In the genomic region with DNA sequence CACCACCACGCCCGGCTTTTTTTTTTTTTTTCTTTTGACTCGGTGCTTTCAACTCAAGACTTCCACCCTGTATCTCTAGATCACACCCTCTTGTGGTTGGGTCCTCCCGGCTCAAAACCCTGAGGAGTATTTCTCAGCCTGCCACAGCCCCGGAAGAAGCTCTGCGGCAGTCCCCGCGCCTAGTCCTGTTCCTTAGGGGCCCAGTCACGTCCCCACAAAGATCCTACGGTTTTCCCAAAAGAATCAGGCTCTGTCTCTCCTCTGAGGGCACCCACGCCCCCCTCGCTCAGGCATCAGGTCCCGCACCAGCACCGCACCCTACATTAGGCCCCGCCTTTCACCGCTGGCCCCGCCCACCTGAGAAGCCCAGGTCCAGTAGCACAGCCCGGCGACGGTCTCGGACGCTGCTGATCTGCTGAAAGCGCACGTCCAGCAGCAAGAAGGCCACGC, we compare ENCODE assay signal across 7 mouse cellular contexts. TPM values are rescaled to one million over a fixed set of nuclear protein-coding genes. Genes with fewer than 3 reads are reported as not detected.
A peak's percentile ranks its signal among the peaks of the same experiment; 100 is the strongest.
DNase-seq lines count a peak whose midpoint lies in the region; ATAC-seq and TF ChIP-seq lines count a peak whose summit lies in the region.

No protein-coding gene starts in this region.

- peak overlapping the region; percentile 30 to 48 (median 45) for H3K4me3 ChIP-seq in CH12.LX (replicated peaks in 1 of 3; ENCODE audit: low read depth in 2 of 3, low read length in 2 of 3, poor library complexity in 1 of 3)
- H3K4me3 ChIP-seq in hindbrain, embryonic 16.5 days (ENCODE audit: low read length): peak overlapping the region; percentile 39
- peak overlapping the region; percentile 44 to 52 for H3K4me3 ChIP-seq in liver, embryonic 14.5 days (ENCODE audit: insufficient read depth in 1 of 2, low read depth in 2 of 2, low read length in 2 of 2)

- TF ChIP-seq CTCF in CH12.LX (conservative IDR thresholded peaks at IDR 0.05 in 1 of 2, IDR thresholded peaks at IDR 0.05 in 1 of 2; ENCODE audit: low read depth in 2 of 2, low read length in 2 of 2): no peak
- no peak for TF ChIP-seq CTCF in liver, embryonic 14.5 days (IDR thresholded peaks at IDR 0.05; ENCODE audit: low read depth)

- H3K4me1 ChIP-seq in CH12.LX (ENCODE audit: control insufficient read depth in 1 of 2, insufficient read depth in 2 of 2): peaks cover 9 to 16% of the 10 kb centered on the region in 2 experiments
- H3K4me1 ChIP-seq in hindbrain, embryonic 16.5 days (ENCODE audit: control insufficient read depth, insufficient read depth, low read depth, low read length): peaks cover 29% of the 10 kb centered on the region
- H3K4me1 ChIP-seq in liver, embryonic 14.5 days (replicated peaks; ENCODE audit: control insufficient read depth in 2 of 2, insufficient read depth in 2 of 2, low read length in 1 of 2): peaks cover 3 to 10% of the 10 kb centered on the region in 2 experiments

- peak overlapping the region; percentile 66; the same call in 1 of the 2 replicates for H3K4me2 ChIP-seq in CH12.LX (ENCODE audit: insufficient read depth, low read depth, poor library complexity, severe bottlenecking)
- H3K4me2 ChIP-seq in hindbrain, embryonic 16.5 days (ENCODE audit: low read length): peak overlapping the region; percentile 72
- peak overlapping the region; percentile 61 for H3K4me2 ChIP-seq in liver, embryonic 14.5 days (ENCODE audit: low read depth)

- TF ChIP-seq RAD21 in CH12.LX (IDR thresholded peaks at IDR 0.05; ENCODE audit: low read depth, low read length): no peak

- H3K27me3 ChIP-seq in CH12.LX (replicated peaks): peaks cover 27% of the 10 kb centered on the region
- peaks cover 4% of the 10 kb centered on the region; the same call in 1 of the 2 replicates for H3K27me3 ChIP-seq in hindbrain, embryonic 16.5 days (replicated peaks; ENCODE audit: control insufficient read depth, insufficient read depth, low read length)
- H3K27me3 ChIP-seq in liver, embryonic 14.5 days (ENCODE audit: control insufficient read depth, insufficient read depth, low read length): peaks cover 41% of the 10 kb centered on the region

- in situ Hi-C loops in CH12.LX (cut with MboI; ENCODE audit: low pct_ligation_motif_present, low pct_unique_long_range_greater_than_20kb, low sequenced_read_pairs): no loop called here

- dilution Hi-C loops in CH12.LX (cut with MboI; ENCODE audit: extremely low pct_ligation_motif_present, extremely low pct_unique_long_range_greater_than_20kb, low sequenced_read_pairs): no loop called here

- peak; percentile 72 for ATAC-seq in erythroid progenitor cell, adult 5-6 weeks (replicated peaks; ENCODE audit: low FRiP score, poor library complexity, severe bottlenecking)
- peak; percentile 26 for ATAC-seq in hindbrain, embryonic 16.5 days
- ATAC-seq in liver, embryonic 14.5 days (ENCODE audit: insufficient read depth): peak; percentile 67

- peak overlapping the region; percentile 18; the same call in 1 of the 2 replicates for H3K9ac ChIP-seq in CH12.LX (ENCODE audit: insufficient read depth, low read depth)
- H3K9ac ChIP-seq in hindbrain, embryonic 16.5 days (ENCODE audit: low read depth, low read length): peak overlapping the region; percentile 52
- H3K9ac ChIP-seq in liver, embryonic 14.5 days (replicated peaks): no peak overlapping the region

- H3K27ac ChIP-seq in CH12.LX (ENCODE audit: insufficient read depth, low read depth): no peak overlapping the region
- H3K27ac ChIP-seq in hindbrain, embryonic 16.5 days (ENCODE audit: low read depth, low read length): no peak overlapping the region
- H3K27ac ChIP-seq in liver, embryonic 14.5 days: no peak overlapping the region

- WGBS in hindbrain, embryonic 16.5 days: 2% methylated on average over 25 of the region's 25 CpGs
- WGBS in liver, embryonic 14.5 days (ENCODE audit: insufficient replicate concordance): under 1% methylated on average over 25 of the region's 25 CpGs

- peaks cover under 1 to 4% of the 10 kb centered on the region in 2 experiments for H3K36me3 ChIP-seq in CH12.LX (replicated peaks in 1 of 2; ENCODE audit: control insufficient read depth in 1 of 2, insufficient read depth in 1 of 2, low read length in 1 of 2)
- H3K36me3 ChIP-seq in hindbrain, embryonic 16.5 days (ENCODE audit: control insufficient read depth, insufficient read depth, low read length): peaks cover 14% of the 10 kb centered on the region; the same call in 1 of the 2 replicates
- no peaks in the 10 kb centered on the region for H3K36me3 ChIP-seq in liver, embryonic 14.5 days (replicated peaks; ENCODE audit: control insufficient read depth, insufficient read depth, low read depth)

- TF ChIP-seq POLR2A in CH12.LX (IDR thresholded peaks at IDR 0.05; ENCODE audit: low read depth, low read length): no peak

- no peaks in the 10 kb centered on the region for H3K79me2 ChIP-seq in CH12.LX (replicated peaks; ENCODE audit: control insufficient read depth, extremely low read depth, insufficient read depth, poor library complexity, severe bottlenecking)

- no peak for TF ChIP-seq EP300 in CH12.LX (IDR thresholded peaks at IDR 0.05; ENCODE audit: low read length)
- TF ChIP-seq EP300 in liver, embryonic 14.5 days (IDR thresholded peaks at IDR 0.05; ENCODE audit: low read depth): no peak

- no peaks in the 10 kb centered on the region for H3K9me3 ChIP-seq in CH12.LX (replicated peaks; ENCODE audit: low read length)
- H3K9me3 ChIP-seq in hindbrain, embryonic 16.5 days (ENCODE audit: control insufficient read depth, low read length): no peaks in the 10 kb centered on the region
- H3K9me3 ChIP-seq in liver, embryonic 14.5 days (ENCODE audit: control insufficient read depth, low read length): no peaks in the 10 kb centered on the region

- peak; percentile 48 for DNase-seq in CH12.LX (ENCODE audit: extremely low read depth)
- peak; percentile 61 for DNase-seq in T-cell, adult 2 months (ENCODE audit: low spot score)
- DNase-seq in liver, embryonic 14.5 days (ENCODE audit: low read depth in 3 of 3, low spot score in 3 of 3): peak in 1 of 3 experiments; percentile 37
- peak; percentile 42 for DNase-seq in neural tube, embryonic 10.5 days (ENCODE audit: extremely low spot score, low spot score)
- peak; percentile 70 for DNase-seq in thymus, postnatal 25 days

TF ChIP-seq in CH12.LX, 34 proteins besides CTCF, POLR2A, EP300 and RAD21 (continues in another document):
- TF ChIP-seq ZNF384 (IDR thresholded peaks at IDR 0.05; ENCODE audit: low read depth, low read length) (peak; percentile 81), MAZ (IDR thresholded peaks at IDR 0.05; ENCODE audit: low read depth, low read length) (no peak), NRF1 (IDR thresholded peaks at IDR 0.05; ENCODE audit: low read depth, low read length) (no peak)

RNA-seq across cellular contexts. Expression of gene Syngr3, which starts 2.6 kb away (rescaled TPM):
- total RNA-seq in CH12.LX (2012; rRNA removed) (2.2 and 3.9 TPM in 2 replicates), CH12.LX (2014; rRNA removed) (0.23 and 0.32 TPM in 2 replicates)
- 0.33 and 0.35 TPM in 2 replicates for polyA plus RNA-seq in CH12.LX (2012; ENCODE audit: insufficient read length, low read depth)
- total RNA-seq in erythroid progenitor cell, adult 5-6 weeks (2015; ENCODE audit: low replicate concordance): not detected in 2 replicates
- total RNA-seq in erythroid progenitor cell, adult 5-6 weeks (2017; ENCODE audit: low replicate concordance): not detected in 2 replicates
- polyA plus RNA-seq in hindbrain, embryonic 16.5 days (2015; fragmentation: Nextera tagmentation; extraction: Ambion mirVana): 272 and 319 TPM in 2 replicates
- 0.06 and 0.14 TPM in 2 replicates for polyA plus RNA-seq in liver, embryonic 14.5 days (2012; rRNA removed)
- polyA plus RNA-seq in liver, embryonic 14.5 days (2014; fragmentation: Nextera tagmentation; extraction: Ambion mirVana): 0.08 TPM in 1 of 2 replicates, not detected in the other

RNA-seq across cellular contexts. Expression of gene Gfer, which starts 8.8 kb away (rescaled TPM):
- total RNA-seq in CH12.LX (2012; rRNA removed) (102 and 105 TPM in 2 replicates), CH12.LX (2014; rRNA removed) (67.6 and 69.1 TPM in 2 replicates)
- 94.8 and 100.0 TPM in 2 replicates for polyA plus RNA-seq in CH12.LX (2012; ENCODE audit: insufficient read length, low read depth)
- total RNA-seq in erythroid progenitor cell, adult 5-6 weeks (2015; ENCODE audit: low replicate concordance): 9.6 and 15.9 TPM in 2 replicates
- 14.0 and 15.7 TPM in 2 replicates for total RNA-seq in erythroid progenitor cell, adult 5-6 weeks (2017; ENCODE audit: low replicate concordance)
- polyA plus RNA-seq in hindbrain, embryonic 16.5 days (2015; fragmentation: Nextera tagmentation; extraction: Ambion mirVana): 35.4 and 37.3 TPM in 2 replicates
- 13.9 and 19.5 TPM in 2 replicates for polyA plus RNA-seq in liver, embryonic 14.5 days (2012; rRNA removed)
- polyA plus RNA-seq in liver, embryonic 14.5 days (2014; fragmentation: Nextera tagmentation; extraction: Ambion mirVana): 30.2 and 32.3 TPM in 2 replicates

RNA-seq across cellular contexts. Expression of gene Noxo1, which starts 8.9 kb away (rescaled TPM):
- total RNA-seq in CH12.LX (2012; rRNA removed) (0.80 and 0.89 TPM in 2 replicates), CH12.LX (2014; rRNA removed) (0.47 and 0.54 TPM in 2 replicates)
- 0.95 and 2.5 TPM in 2 replicates for polyA plus RNA-seq in CH12.LX (2012; ENCODE audit: insufficient read length, low read depth)
- not detected in 2 replicates for total RNA-seq in erythroid progenitor cell, adult 5-6 weeks (2015; ENCODE audit: low replicate concordance)
- not detected in 2 replicates for total RNA-seq in erythroid progenitor cell, adult 5-6 weeks (2017; ENCODE audit: low replicate concordance)
- 1.7 and 2.3 TPM in 2 replicates for polyA plus RNA-seq in hindbrain, embryonic 16.5 days (2015; fragmentation: Nextera tagmentation; extraction: Ambion mirVana)
- polyA plus RNA-seq in liver, embryonic 14.5 days (2012; rRNA removed): 0.87 and 0.97 TPM in 2 replicates
- 0.25 and 0.30 TPM in 2 replicates for polyA plus RNA-seq in liver, embryonic 14.5 days (2014; fragmentation: Nextera tagmentation; extraction: Ambion mirVana)

RNA-seq across cellular contexts. Expression of gene Zfp598, which starts 17.7 kb away (rescaled TPM):
- total RNA-seq in CH12.LX (2012; rRNA removed) (27.9 and 31.8 TPM in 2 replicates), CH12.LX (2014; rRNA removed) (22.1 and 23.4 TPM in 2 replicates)
- polyA plus RNA-seq in CH12.LX (2012; ENCODE audit: insufficient read length, low read depth): 43.5 and 54.0 TPM in 2 replicates
- 13.4 and 18.4 TPM in 2 replicates for total RNA-seq in erythroid progenitor cell, adult 5-6 weeks (2015; ENCODE audit: low replicate concordance)
- total RNA-seq in erythroid progenitor cell, adult 5-6 weeks (2017; ENCODE audit: low replicate concordance): 9.2 and 12.0 TPM in 2 replicates
- polyA plus RNA-seq in hindbrain, embryonic 16.5 days (2015; fragmentation: Nextera tagmentation; extraction: Ambion mirVana): 10.8 and 18.7 TPM in 2 replicates
- polyA plus RNA-seq in liver, embryonic 14.5 days (2012; rRNA removed): 21.3 and 23.8 TPM in 2 replicates
- polyA plus RNA-seq in liver, embryonic 14.5 days (2014; fragmentation: Nextera tagmentation; extraction: Ambion mirVana): 10.7 and 14.5 TPM in 2 replicates

RNA-seq across cellular contexts. Expression of gene Tbl3, which starts 20.3 kb away (rescaled TPM):
- total RNA-seq in CH12.LX (2012; rRNA removed): 98.0 and 122 TPM in 2 replicates
- 99.7 and 105 TPM in 2 replicates for total RNA-seq in CH12.LX (2014; rRNA removed)
- polyA plus RNA-seq in CH12.LX (2012; ENCODE audit: insufficient read length, low read depth): 101 and 104 TPM in 2 replicates
- 5.8 and 10.1 TPM in 2 replicates for total RNA-seq in erythroid progenitor cell, adult 5-6 weeks (2015; ENCODE audit: low replicate concordance)
- total RNA-seq in erythroid progenitor cell, adult 5-6 weeks (2017; ENCODE audit: low replicate concordance): 4.8 and 9.0 TPM in 2 replicates
- polyA plus RNA-seq in hindbrain, embryonic 16.5 days (2015; fragmentation: Nextera tagmentation; extraction: Ambion mirVana): 62.4 and 69.9 TPM in 2 replicates
- 20.5 and 26.8 TPM in 2 replicates for polyA plus RNA-seq in liver, embryonic 14.5 days (2012; rRNA removed)
- polyA plus RNA-seq in liver, embryonic 14.5 days (2014; fragmentation: Nextera tagmentation; extraction: Ambion mirVana): 31.3 and 33.4 TPM in 2 replicates

Comparison
In these comparisons a context has a peak if more than half of its experiments do, and no peak if none do; other contexts are left out.
1. RNA of gene Syngr3, which starts 2.6 kb away (polyA plus RNA-seq): 272 to 319 TPM in hindbrain, embryonic 16.5 days; 0.33 to 0.35 TPM in CH12.LX and 0.06 to 0.14 TPM in liver, embryonic 14.5 days; every median in the first group is over 100 times any median in the second.
2. Peak in every context shown above with its lines, with median percentiles within 50 percentile points of each other: H3K4me2 ChIP-seq, H3K4me3 ChIP-seq and ATAC-seq.